Mouse (Mus musculus) spleen, postnatal 10 days (tissue): ENCODE data around the gene Kcnh2.
"Not testable (repeated sequence)": the region's sequence is repeated elsewhere in the genome, so short reads cannot be mapped to it uniquely, and the experiment has no call there.

Experiments
- DNase-seq, 2 experiments: peaks; one replicate each; pipeline ENCODE4 v3.0.0; 2021 to 2022; ENCODE audit warnings: low spot score in 2 of 2

The Kcnh2 gene

GRCm38 (mm10) chr5:24351278-24351677 lies at the start of gene Kcnh2:
Gene Kcnh2 (minus strand): TSS chr5:24351604.
- DNase-seq, result no peak

GRCm38 (mm10) chr5:24400362-24400761 lies 49.0 kb upstream of the Kcnh2 start:
- DNase-seq, result no peak

- no peak for DNase-seq
These were observed 48.3 kb upstream of the Kcnh2 start for GRCm38 (mm10) chr5:24399686-24400085.

- DNase-seq, result not testable (repeated sequence)
These were observed 44.9 kb upstream of the Kcnh2 start for GRCm38 (mm10) chr5:24396254-24396653.

GRCm38 (mm10) chr5:24394165-24394894 lies 42.9 kb upstream of the Kcnh2 start:
- peak; percentile 91 to 92 for DNase-seq

- DNase-seq, result peak; percentile 81 to 92
These were observed 42.1 kb upstream of the Kcnh2 start, which contains the start of gene Abcb8 for GRCm38 (mm10) chr5:24393392-24393997. Gene Abcb8 (plus strand): TSS chr5:24393663.

- no peak for DNase-seq
These were observed 41.3 kb upstream of the Kcnh2 start for GRCm38 (mm10) chr5:24392724-24393123.

GRCm38 (mm10) chr5:24391864-24392263 lies 40.5 kb upstream of the Kcnh2 start, which contains the start of gene Atg9b:
Gene Atg9b (minus strand): TSS chr5:24392143.
- no peak for DNase-seq

- no peak for DNase-seq
These were observed 38.2 kb upstream of the Kcnh2 start for GRCm38 (mm10) chr5:24389658-24390020.

- DNase-seq, result no peak
These were observed 37.7 kb upstream of the Kcnh2 start for GRCm38 (mm10) chr5:24389011-24389657.

- no peak for DNase-seq
These were observed 37.0 kb upstream of the Kcnh2 start for GRCm38 (mm10) chr5:24388246-24388915.

GRCm38 (mm10) chr5:24387264-24388241 lies 36.1 kb upstream of the Kcnh2 start:
- DNase-seq, result peak in 1 of 2 experiments; percentile 30

- DNase-seq, result no peak
These were observed 34.6 kb upstream of the Kcnh2 start for GRCm38 (mm10) chr5:24385887-24386550.

GRCm38 (mm10) chr5:24385374-24385773 lies 34.0 kb upstream of the Kcnh2 start:
- no peak for DNase-seq

GRCm38 (mm10) chr5:24384407-24384806 lies 33.0 kb upstream of the Kcnh2 start:
- DNase-seq, result no peak

- peak; percentile 73 to 91 for DNase-seq
These were observed 31.8 kb upstream of the Kcnh2 start for GRCm38 (mm10) chr5:24383026-24383859.

- DNase-seq, result no peak
These were observed 30.6 kb upstream of the Kcnh2 start for GRCm38 (mm10) chr5:24381988-24382387.

- DNase-seq, result no peak
These were observed 30.1 kb upstream of the Kcnh2 start for GRCm38 (mm10) chr5:24381486-24381885.

GRCm38 (mm10) chr5:24380499-24380898 lies 29.1 kb upstream of the Kcnh2 start:
- DNase-seq, result no peak

GRCm38 (mm10) chr5:24379501-24379900 lies 28.1 kb upstream of the Kcnh2 start:
- DNase-seq, result no peak
